Mouse (Mus musculus): ENCODE data around the gene Ric3. TPM values are rescaled to one million over a fixed set of nuclear protein-coding genes. Genes with fewer than 3 reads are reported as not detected.
"Not testable (repeated sequence)": the region's sequence is repeated elsewhere in the genome, so short reads cannot be mapped to it uniquely, and the experiment has no call there.

The Ric3 gene
- polyA plus RNA-seq (2014; fragmentation: Nextera tagmentation; extraction: Ambion mirVana), result 4.7 and 5.1 TPM in 2 replicates

DNA sequence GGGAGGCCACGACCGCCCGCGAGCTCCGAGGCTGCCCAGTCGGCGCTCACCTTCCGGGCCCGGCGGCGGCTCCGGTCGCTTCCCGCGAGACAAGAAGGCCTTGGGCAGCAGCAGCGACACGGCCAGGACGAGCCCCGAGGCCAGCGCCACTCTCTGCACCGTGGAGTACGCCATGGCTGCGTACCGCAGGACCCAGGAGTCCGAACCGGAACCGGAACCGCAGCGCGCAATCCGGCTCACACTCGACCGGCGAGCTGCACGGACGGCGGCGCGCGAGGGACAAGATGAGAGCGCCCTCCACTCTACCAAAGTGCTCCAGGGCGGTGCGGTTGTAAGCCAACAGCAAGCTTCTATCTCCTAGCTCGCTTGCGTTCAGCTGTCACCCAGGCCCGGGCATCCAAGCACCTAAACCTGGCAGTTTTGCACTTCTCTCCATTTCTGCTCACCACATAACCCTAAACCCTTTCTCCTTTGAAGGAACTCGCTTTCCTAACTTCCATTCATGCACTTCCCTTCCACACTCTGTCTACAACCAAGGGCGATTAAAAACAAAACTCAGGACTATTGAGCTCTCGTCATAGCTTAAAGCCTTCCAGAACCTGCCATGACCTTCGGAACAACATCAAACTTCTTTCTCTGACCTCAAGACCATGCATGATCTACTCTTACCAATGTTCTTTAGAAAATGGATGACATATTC, at the start of gene Ric3:
Gene Ric3, minus strand, starts transcription at position 219 of the 700 bp plus-strand sequence.
- Histone ChIP-seq H3K4me1 (ENCODE audit: control insufficient read depth, insufficient read depth, low read length) (no peaks in the 10 kb centered on the region), H3K4me2 (ENCODE audit: low read depth, severe bottlenecking) (peak within 1 kb of the TSS; percentile 68), H3K27me3 (ENCODE audit: control insufficient read depth, insufficient read depth, low read length) (peaks cover 12% of the 10 kb centered on the region), H3K9me3 (ENCODE audit: control insufficient read depth, low read length) (no peaks in the 10 kb centered on the region), H3K9ac (ENCODE audit: low read length) (peak within 1 kb of the TSS; percentile 56), H3K36me3 (ENCODE audit: control insufficient read depth, insufficient read depth, low read length) (no peaks in the 10 kb centered on the region), H3K27ac (replicated peaks; ENCODE audit: low read depth, low read length) (no peak within 1 kb of the TSS), H3K4me3 (ENCODE audit: low read depth, low read length) (peak within 1 kb of the TSS; percentile 53)
- DNase-seq (ENCODE audit: low spot score) (peak; percentile 59), ATAC-seq (ENCODE audit: insufficient number of reproducible peaks, low FRiP score, low TSS enrichment, low read depth) (no peak)
- 4% methylated on average over 50 of the region's 50 CpGs for WGBS

DNA sequence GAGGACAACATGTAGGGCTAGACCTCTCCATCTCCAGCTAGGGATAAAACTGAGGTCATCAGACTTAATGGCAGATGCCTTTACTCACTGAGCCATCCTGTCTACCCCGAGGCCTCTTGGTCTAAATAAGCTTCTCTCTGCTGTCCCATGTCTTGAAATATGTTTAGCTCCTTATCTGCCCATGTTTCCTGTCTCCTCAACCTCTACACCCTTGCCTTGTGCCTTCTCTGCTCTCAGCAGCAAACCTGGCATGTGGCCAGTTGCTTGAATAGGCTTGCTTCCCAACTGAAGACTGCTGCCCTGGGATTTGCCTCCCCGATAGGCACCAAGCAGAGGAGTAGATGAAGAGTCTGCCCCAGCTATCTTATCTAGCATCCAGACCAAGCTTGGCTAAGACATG, 48.4 kb upstream of the Ric3 start:
- no peak for ATAC-seq (ENCODE audit: insufficient number of reproducible peaks, low FRiP score, low TSS enrichment, low read depth)
- H3K4me3 ChIP-seq (ENCODE audit: low read depth, low read length), result no peak overlapping the region
- no peak overlapping the region for H3K4me2 ChIP-seq (ENCODE audit: low read depth, severe bottlenecking)
- no peak overlapping the region for H3K27ac ChIP-seq (replicated peaks; ENCODE audit: low read depth, low read length)
- H3K9ac ChIP-seq (ENCODE audit: low read length), result no peak overlapping the region
- no peaks in the 10 kb centered on the region for H3K4me1 ChIP-seq (ENCODE audit: control insufficient read depth, insufficient read depth, low read length)
- no peaks in the 10 kb centered on the region for H3K9me3 ChIP-seq (ENCODE audit: control insufficient read depth, low read length)
- H3K36me3 ChIP-seq (ENCODE audit: control insufficient read depth, insufficient read depth, low read length), result no peaks in the 10 kb centered on the region
- WGBS, result 84% methylated on average over 2 of the region's 2 CpGs
- DNase-seq (ENCODE audit: low spot score), result no peak
- no peaks in the 10 kb centered on the region for H3K27me3 ChIP-seq (ENCODE audit: control insufficient read depth, insufficient read depth, low read length)

DNA sequence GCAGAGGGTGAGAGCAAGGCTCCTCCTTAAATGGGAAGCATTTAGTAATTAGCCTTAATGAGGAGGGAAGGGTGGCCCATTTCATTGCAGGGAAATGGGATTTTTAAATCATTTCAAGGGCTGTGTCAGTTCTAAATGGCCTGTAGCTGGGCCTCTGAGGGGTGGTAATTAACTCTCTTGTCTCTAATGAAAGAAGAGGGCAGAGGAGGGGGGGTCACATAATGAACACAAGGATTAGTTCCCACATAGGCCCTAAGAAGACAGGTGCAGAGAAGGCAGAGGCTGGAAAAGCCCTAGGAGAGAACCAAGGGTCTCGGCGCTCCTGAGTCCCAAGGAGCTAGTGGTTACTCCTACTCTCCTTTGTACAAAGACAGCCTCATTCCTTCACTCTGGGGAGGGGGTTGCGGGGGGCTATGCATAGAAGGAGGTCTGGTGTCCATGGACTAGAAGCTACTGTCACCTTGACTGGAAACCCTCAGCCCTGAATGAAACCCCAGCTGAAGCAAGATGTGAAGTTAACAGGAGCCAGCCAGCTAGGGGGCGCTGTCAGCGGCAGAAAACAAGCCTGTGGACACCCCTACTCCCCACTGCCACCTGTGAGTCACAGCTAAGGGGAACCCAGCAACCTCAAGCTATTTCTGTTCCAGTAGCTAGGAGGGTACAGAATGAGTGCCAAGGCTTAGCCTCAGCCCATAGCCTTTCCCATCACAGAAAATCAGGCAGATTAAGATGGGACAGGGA, 47.0 kb upstream of the Ric3 start:
- H3K27ac ChIP-seq (replicated peaks; ENCODE audit: low read depth, low read length), result no peak overlapping the region
- no peaks in the 10 kb centered on the region for H3K9me3 ChIP-seq (ENCODE audit: control insufficient read depth, low read length)
- no peaks in the 10 kb centered on the region for H3K4me1 ChIP-seq (ENCODE audit: control insufficient read depth, insufficient read depth, low read length)
- DNase-seq (ENCODE audit: low spot score), result no peak
- no peak overlapping the region for H3K9ac ChIP-seq (ENCODE audit: low read length)
- H3K4me3 ChIP-seq (ENCODE audit: low read depth, low read length), result no peak overlapping the region
- no peaks in the 10 kb centered on the region for H3K36me3 ChIP-seq (ENCODE audit: control insufficient read depth, insufficient read depth, low read length)
- no peak for ATAC-seq (ENCODE audit: insufficient number of reproducible peaks, low FRiP score, low TSS enrichment, low read depth)
- 82% methylated on average over 5 of the region's 5 CpGs for WGBS
- no peaks in the 10 kb centered on the region for H3K27me3 ChIP-seq (ENCODE audit: control insufficient read depth, insufficient read depth, low read length)
- H3K4me2 ChIP-seq (ENCODE audit: low read depth, severe bottlenecking), result no peak overlapping the region

DNA sequence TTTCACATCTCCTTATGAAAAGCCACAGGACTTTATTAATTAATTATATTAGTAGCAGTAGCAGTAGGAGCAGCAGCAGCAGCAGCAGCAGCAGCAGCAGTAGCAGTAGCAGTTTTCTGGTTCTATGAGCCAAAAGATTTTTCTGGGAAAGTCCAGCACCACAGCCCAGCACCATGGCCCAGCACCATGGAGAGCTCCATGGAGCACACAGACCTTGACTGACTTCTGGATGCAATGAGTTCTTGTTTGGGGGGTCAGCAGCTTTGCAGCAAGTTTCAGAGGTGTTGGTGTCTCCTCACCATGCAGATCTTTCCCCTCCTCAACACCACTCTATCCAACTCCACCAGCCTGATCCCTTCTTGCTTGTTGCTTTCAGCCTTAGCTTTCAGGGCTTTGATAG, 46.3 kb upstream of the Ric3 start:
- ATAC-seq (ENCODE audit: insufficient number of reproducible peaks, low FRiP score, low TSS enrichment, low read depth) (no peak), DNase-seq (ENCODE audit: low spot score) (peak; percentile 80)
- H3K4me3 ChIP-seq (ENCODE audit: low read depth, low read length), result no peak overlapping the region
- H3K9me3 ChIP-seq (ENCODE audit: control insufficient read depth, low read length), result no peaks in the 10 kb centered on the region
- H3K36me3 ChIP-seq (ENCODE audit: control insufficient read depth, insufficient read depth, low read length), result no peaks in the 10 kb centered on the region
- no peak overlapping the region for H3K4me2 ChIP-seq (ENCODE audit: low read depth, severe bottlenecking)
- no peak overlapping the region for H3K9ac ChIP-seq (ENCODE audit: low read length)
- H3K4me1 ChIP-seq (ENCODE audit: control insufficient read depth, insufficient read depth, low read length), result no peaks in the 10 kb centered on the region
- no peaks in the 10 kb centered on the region for H3K27me3 ChIP-seq (ENCODE audit: control insufficient read depth, insufficient read depth, low read length)
- no peak overlapping the region for H3K27ac ChIP-seq (replicated peaks; ENCODE audit: low read depth, low read length)

DNA sequence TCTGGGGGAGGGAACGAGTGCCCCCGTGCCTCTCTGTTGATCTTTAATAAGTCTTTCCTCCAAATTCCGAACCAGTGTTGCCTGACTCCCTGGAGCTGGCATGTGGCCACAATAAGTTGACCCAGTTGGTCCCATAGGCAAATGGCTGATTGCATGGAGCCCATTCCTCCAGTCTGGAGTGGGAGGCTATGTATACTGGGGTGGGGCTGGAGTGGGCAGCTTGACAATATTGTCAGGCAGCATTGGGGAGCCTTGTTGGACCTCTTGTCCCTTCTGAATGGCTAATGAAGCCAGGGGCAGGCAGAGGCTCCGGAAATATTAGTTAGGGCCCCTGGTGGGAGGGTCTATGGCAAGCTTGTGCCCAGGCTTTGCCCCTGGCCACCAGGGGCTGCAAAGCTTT, 32.8 kb upstream of the Ric3 start:
- no peaks in the 10 kb centered on the region for H3K9me3 ChIP-seq (ENCODE audit: control insufficient read depth, low read length)
- ATAC-seq (ENCODE audit: insufficient number of reproducible peaks, low FRiP score, low TSS enrichment, low read depth) (no peak), DNase-seq (ENCODE audit: low spot score) (peak; percentile 18)
- H3K4me1 ChIP-seq (ENCODE audit: control insufficient read depth, insufficient read depth, low read length), result no peaks in the 10 kb centered on the region
- WGBS, result 78% methylated on average over 4 of the region's 4 CpGs
- H3K4me3 ChIP-seq (ENCODE audit: low read depth, low read length), result no peak overlapping the region
- H3K27ac ChIP-seq (replicated peaks; ENCODE audit: low read depth, low read length), result no peak overlapping the region
- no peaks in the 10 kb centered on the region for H3K36me3 ChIP-seq (ENCODE audit: control insufficient read depth, insufficient read depth, low read length)
- H3K9ac ChIP-seq (ENCODE audit: low read length), result no peak overlapping the region
- H3K4me2 ChIP-seq (ENCODE audit: low read depth, severe bottlenecking), result no peak overlapping the region
- H3K27me3 ChIP-seq (ENCODE audit: control insufficient read depth, insufficient read depth, low read length), result no peaks in the 10 kb centered on the region

DNA sequence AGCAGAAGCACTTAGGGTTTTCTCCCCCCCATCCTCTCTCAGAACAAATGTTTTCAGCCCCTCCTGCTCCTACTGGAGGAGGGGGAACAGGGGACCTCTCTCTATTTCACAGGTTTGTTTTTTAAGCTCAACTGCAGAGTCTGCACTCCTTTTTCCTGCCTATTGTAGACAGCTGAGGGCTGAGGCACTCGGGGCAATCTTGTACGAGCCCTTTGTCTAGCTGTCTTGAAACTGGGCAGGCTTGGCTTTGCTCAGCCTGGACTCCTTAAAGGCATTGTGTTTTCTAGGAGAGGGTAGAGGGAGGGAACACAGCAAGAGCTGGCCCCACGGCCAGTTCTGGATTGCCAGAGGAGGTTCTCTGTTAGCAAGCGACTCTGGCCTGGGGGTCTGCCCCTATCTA, 32.4 kb upstream of the Ric3 start:
- H3K27me3 ChIP-seq (ENCODE audit: control insufficient read depth, insufficient read depth, low read length); H3K4me3 ChIP-seq (ENCODE audit: low read depth, low read length); H3K4me2 ChIP-seq (ENCODE audit: low read depth, severe bottlenecking); DNase-seq (ENCODE audit: low spot score); H3K9ac ChIP-seq (ENCODE audit: low read length); H3K27ac ChIP-seq (replicated peaks; ENCODE audit: low read depth, low read length); H3K36me3 ChIP-seq (ENCODE audit: control insufficient read depth, insufficient read depth, low read length); H3K9me3 ChIP-seq (ENCODE audit: control insufficient read depth, low read length); ATAC-seq (ENCODE audit: insufficient number of reproducible peaks, low FRiP score, low TSS enrichment, low read depth); H3K4me1 ChIP-seq (ENCODE audit: control insufficient read depth, insufficient read depth, low read length): not testable (repeated sequence)
- WGBS, result no CpG with 5 or more reads among the region's 4 CpGs

DNA sequence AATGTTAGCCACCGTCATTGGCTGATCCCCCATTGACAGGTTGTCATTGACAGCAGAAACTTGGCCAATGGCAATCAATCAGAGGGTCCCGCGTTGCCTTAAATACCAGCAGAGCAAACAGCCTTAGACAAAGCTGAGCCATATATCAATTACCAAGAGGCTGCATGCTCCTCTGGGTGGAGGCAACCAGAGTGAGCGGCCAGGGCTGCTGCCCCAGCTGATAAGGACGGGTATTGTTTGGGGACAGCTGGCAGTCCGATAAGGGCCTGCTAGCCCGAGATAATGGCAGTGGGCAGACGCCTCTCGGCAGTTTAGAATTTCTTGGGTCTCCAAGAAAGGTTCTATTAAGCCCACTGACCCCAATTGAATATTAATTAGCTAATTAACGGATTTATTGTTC, 31.8 kb upstream of the Ric3 start:
- no peak overlapping the region for H3K4me2 ChIP-seq (ENCODE audit: low read depth, severe bottlenecking)

DNA sequence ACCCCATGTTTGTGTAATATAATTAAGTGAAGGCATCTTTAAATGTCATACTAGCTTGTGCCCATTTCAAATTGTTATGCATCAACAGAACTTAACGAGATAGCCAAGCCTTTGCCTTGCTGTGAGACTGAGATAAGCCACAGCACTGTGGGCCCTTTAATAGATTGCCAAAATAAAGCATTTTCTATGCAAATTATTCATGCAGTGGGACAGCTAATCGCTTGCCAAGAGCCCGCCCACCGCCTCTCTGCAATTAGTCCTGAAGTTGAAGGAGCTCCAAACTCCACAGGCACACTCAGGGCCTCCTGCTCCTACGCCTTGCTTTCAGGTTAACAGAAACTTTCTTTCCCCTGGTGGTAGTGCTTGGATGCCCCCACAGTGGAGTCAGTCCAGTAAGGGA, 27.9 kb upstream of the Ric3 start:
- H3K27me3 ChIP-seq (ENCODE audit: control insufficient read depth, insufficient read depth, low read length), result no peaks in the 10 kb centered on the region
- 78% methylated on average over 5 of the region's 5 CpGs for WGBS
- no peak for ATAC-seq (ENCODE audit: insufficient number of reproducible peaks, low FRiP score, low TSS enrichment, low read depth)
- H3K4me3 ChIP-seq (ENCODE audit: low read depth, low read length), result no peak overlapping the region
- no peaks in the 10 kb centered on the region for H3K36me3 ChIP-seq (ENCODE audit: control insufficient read depth, insufficient read depth, low read length)
- DNase-seq (ENCODE audit: low spot score), result no peak
- H3K9me3 ChIP-seq (ENCODE audit: control insufficient read depth, low read length), result no peaks in the 10 kb centered on the region
- H3K9ac ChIP-seq (ENCODE audit: low read length), result no peak overlapping the region
- no peak overlapping the region for H3K4me2 ChIP-seq (ENCODE audit: low read depth, severe bottlenecking)
- no peaks in the 10 kb centered on the region for H3K4me1 ChIP-seq (ENCODE audit: control insufficient read depth, insufficient read depth, low read length)
- H3K27ac ChIP-seq (replicated peaks; ENCODE audit: low read depth, low read length), result no peak overlapping the region

More for the DNA sequence above, 31.8 kb upstream of the Ric3 start:
- no peaks in the 10 kb centered on the region for H3K9me3 ChIP-seq (ENCODE audit: control insufficient read depth, low read length)
- 70% methylated on average over 10 of the region's 10 CpGs for WGBS
- H3K27ac ChIP-seq (replicated peaks; ENCODE audit: low read depth, low read length), result no peak overlapping the region
- ATAC-seq (ENCODE audit: insufficient number of reproducible peaks, low FRiP score, low TSS enrichment, low read depth) (no peak), DNase-seq (ENCODE audit: low spot score) (peak; percentile 20)
- H3K4me1 ChIP-seq (ENCODE audit: control insufficient read depth, insufficient read depth, low read length), result no peaks in the 10 kb centered on the region
- H3K4me3 ChIP-seq (ENCODE audit: low read depth, low read length), result no peak overlapping the region
- no peaks in the 10 kb centered on the region for H3K27me3 ChIP-seq (ENCODE audit: control insufficient read depth, insufficient read depth, low read length)
- H3K9ac ChIP-seq (ENCODE audit: low read length), result no peak overlapping the region
- no peaks in the 10 kb centered on the region for H3K36me3 ChIP-seq (ENCODE audit: control insufficient read depth, insufficient read depth, low read length)

All from limb, embryonic 11.5 days (tissue).